ENCODE assay signal across 9 mouse cellular contexts in genomic region chr2:7619888-7620664, GRCm38 (mm10).
DNase-seq lines count a peak whose midpoint lies in the region; ATAC-seq lines count a peak whose summit lies in the region.
"Had no signal": no experiment of that assay in that cellular context is flagged by ENCODE, and none has a peak within 500 bp of the region (broad histone marks: within the 10 kb centered on the region; RNA-seq: fewer than 3 reads in every experiment).

No protein-coding gene starts in this region.

- H3K27me3 ChIP-seq in heart, embryonic 12.5 days (replicated peaks) = no peaks in the 10 kb centered on the region
- H3K27me3 ChIP-seq: limb, embryonic 15.5 days had no signal

- H3K9ac ChIP-seq in heart, embryonic 12.5 days = no peak overlapping the region
- H3K9ac ChIP-seq: limb, embryonic 15.5 days had no signal

- no peaks in the 10 kb centered on the region for H3K4me1 ChIP-seq in heart, embryonic 12.5 days (replicated peaks)
- H3K4me1 ChIP-seq: limb, embryonic 15.5 days had no signal

- no peaks in the 10 kb centered on the region for H3K36me3 ChIP-seq in heart, embryonic 12.5 days
- H3K36me3 ChIP-seq: limb, embryonic 15.5 days had no signal

- no peak overlapping the region for H3K4me3 ChIP-seq in heart, embryonic 12.5 days
- H3K4me3 ChIP-seq: limb, embryonic 15.5 days had no signal

- H3K27ac ChIP-seq in heart, embryonic 12.5 days (ENCODE audit: poor library complexity, severe bottlenecking) = no peak overlapping the region
- H3K27ac ChIP-seq: limb, embryonic 15.5 days had no signal

- no peaks in the 10 kb centered on the region for H3K9me3 ChIP-seq in heart, embryonic 12.5 days (replicated peaks)
- H3K9me3 ChIP-seq: limb, embryonic 15.5 days had no signal

- peak; percentile 98 for DNase-seq in heart, adult 11 months
- DNase-seq in frontal cortex, postnatal 25 days (ENCODE audit: low spot score in 2 of 2) = peak; percentile 20 to 41
- DNase-seq in layer of hippocampus, adult 9-11 months = peak; percentile 64
- peak; percentile 66 to 76 for DNase-seq in right cerebral cortex, adult 2 months (ENCODE audit: low spot score in 2 of 2)
- no peak for DNase-seq in testis, postnatal 10 days (ENCODE audit: low spot score)
- DNase-seq in retina, postnatal 1 day = no peak

- ATAC-seq in heart, embryonic 12.5 days (ENCODE audit: insufficient number of reproducible peaks, low FRiP score) = no peak
- peak; percentile 99 for ATAC-seq in cerebellum, adult (ENCODE audit: insufficient number of reproducible peaks, low FRiP score, low TSS enrichment)

- no peak overlapping the region for H3K4me2 ChIP-seq in heart, embryonic 12.5 days
- H3K4me2 ChIP-seq: limb, embryonic 15.5 days had no signal

- WGBS in heart, embryonic 12.5 days = 71% methylated on average over 9 of the region's 9 CpGs

Comparison
In these comparisons a context has a peak if more than half of its experiments do, and no peak if none do; other contexts are left out.
1. DNase-seq: peak in heart, adult 11 months (single experiment), frontal cortex, postnatal 25 days (2 of 2), layer of hippocampus, adult 9-11 months (single experiment) and right cerebral cortex, adult 2 months (2 of 2); none in testis, postnatal 10 days (single experiment) and retina, postnatal 1 day (single experiment).